Mouse (Mus musculus) CH12.LX (cell line): ENCODE results near the gene Ccdc141. TPM values are rescaled to one million over a fixed set of nuclear protein-coding genes. Genes with fewer than 3 reads are reported as not detected.

ENCODE experiments used
- DNase-seq: peaks from one replicate; pipeline ENCODE4 v3.0.0-alpha.2; 2013; ENCODE audit errors: extremely low read depth
- H3K27ac ChIP-seq: 2 replicates; pipeline ENCODE4 v1.5.1; 2012; ENCODE audit warnings: low read depth, mild to moderate bottlenecking, control low read depth, moderate library complexity; ENCODE audit not compliant: insufficient read depth
- H3K27me3 ChIP-seq: replicated peaks from 2 replicates; pipeline ENCODE3; 2012; ENCODE audit warnings: inconsistent platforms
- H3K36me3 ChIP-seq, 2 experiments: replicated peaks in 1 of 2; 2 replicates each; pipeline versions ENCODE3 to v1.6.1; 2012; ENCODE audit warnings: inconsistent platforms in 1 of 2, low read length in 1 of 2, mild to moderate bottlenecking in 1 of 2, mixed read lengths in 1 of 2, moderate library complexity in 1 of 2; ENCODE audit not compliant: control insufficient read depth in 1 of 2, insufficient read depth in 1 of 2
- H3K4me1 ChIP-seq, 2 experiments: 2 replicates each; pipeline ENCODE4 v1.6.1; 2012; ENCODE audit warnings: inconsistent platforms in 1 of 2, moderate library complexity in 1 of 2; ENCODE audit not compliant: insufficient read depth in 2 of 2, control insufficient read depth in 1 of 2
- H3K4me2 ChIP-seq: 2 replicates; pipeline ENCODE4 v1.6.1; 2012; ENCODE audit warnings: low read depth, mild to moderate bottlenecking, control low read depth; ENCODE audit not compliant: poor library complexity, insufficient read depth, severe bottlenecking
- H3K4me3 ChIP-seq, 3 experiments: fragments of 150-350 bp in 1 of 3; sonication (generic) in 1 of 3; replicated peaks in 1 of 3; 2 replicates each; pipeline versions ENCODE3 to v1.5.1; 2011 to 2012; ENCODE audit warnings: low read depth in 2 of 3, low read length in 2 of 3, mild to moderate bottlenecking in 2 of 3, moderate library complexity in 2 of 3, control low read depth in 1 of 3, improper control_type of control experiment in 1 of 3, inconsistent platforms in 1 of 3, mixed read lengths in 1 of 3; ENCODE audit not compliant: poor library complexity in 1 of 3
- H3K79me2 ChIP-seq: replicated peaks from 2 replicates; pipeline ENCODE4 v1.6.1; 2012; ENCODE audit warnings: mild to moderate bottlenecking, moderate library complexity; ENCODE audit not compliant: control insufficient read depth, poor library complexity, insufficient read depth, severe bottlenecking; ENCODE audit errors: extremely low read depth
- H3K9ac ChIP-seq: 2 replicates; pipeline ENCODE4 v1.6.1; 2012; ENCODE audit warnings: low read depth, mild to moderate bottlenecking, control low read depth, moderate library complexity; ENCODE audit not compliant: insufficient read depth
- H3K9me3 ChIP-seq: replicated peaks from 2 replicates; pipeline ENCODE3; 2012; ENCODE audit warnings: low read length, inconsistent platforms, mixed read lengths
- CHD1 ChIP-seq: IDR thresholded peaks from 2 replicates; pipeline ENCODE4 v1.6.1; 2012; ENCODE audit warnings: low read depth, low read length, improper control_type of control experiment, inconsistent platforms
- CHD2 ChIP-seq: IDR thresholded peaks from 2 replicates; pipeline ENCODE4 v1.6.1; 2011; ENCODE audit warnings: low read length, improper control_type of control experiment
- E2F4 ChIP-seq: IDR thresholded peaks from 2 replicates; pipeline ENCODE4 v1.6.1; 2011; ENCODE audit warnings: low read depth, low read length, improper control_type of control experiment; ENCODE audit not compliant: insufficient replicate concordance
- EP300 ChIP-seq: IDR thresholded peaks from 2 replicates; pipeline ENCODE4 v1.6.1; 2011; ENCODE audit warnings: low read length, improper control_type of control experiment
- GABPA ChIP-seq: IDR thresholded peaks from 2 replicates; pipeline ENCODE4 v1.6.1; 2012; ENCODE audit warnings: low read depth, low read length, improper control_type of control experiment, inconsistent platforms; ENCODE audit not compliant: insufficient replicate concordance
- JUND ChIP-seq: conservative IDR thresholded peaks from 2 replicates; pipeline ENCODE4 v1.6.1; 2011; ENCODE audit warnings: low read depth, low read length, improper control_type of control experiment
- MAFK ChIP-seq: IDR thresholded peaks from 2 replicates; pipeline ENCODE4 v1.6.1; 2011; ENCODE audit warnings: low read length, improper control_type of control experiment; ENCODE audit not compliant: insufficient replicate concordance
- MAZ ChIP-seq: IDR thresholded peaks from 2 replicates; pipeline ENCODE4 v1.6.1; 2012; ENCODE audit warnings: low read depth, mild to moderate bottlenecking, inconsistent platforms, low read length, improper control_type of control experiment, moderate library complexity
- MEF2A ChIP-seq: IDR thresholded peaks from 2 replicates; pipeline ENCODE4 v1.6.1; 2014; ENCODE audit warnings: low read depth, mild to moderate bottlenecking, inconsistent platforms, low read length, improper control_type of control experiment, borderline replicate concordance
- NELFE ChIP-seq: IDR thresholded peaks from 2 replicates; pipeline ENCODE4 v1.6.1; 2011; ENCODE audit warnings: low read depth, low read length, improper control_type of control experiment
- NRF1 ChIP-seq: IDR thresholded peaks from 2 replicates; pipeline ENCODE4 v1.6.1; 2014; ENCODE audit warnings: low read depth, mild to moderate bottlenecking, inconsistent platforms, low read length, improper control_type of control experiment, moderate library complexity
- PAX5 ChIP-seq: IDR thresholded peaks from 2 replicates; pipeline ENCODE4 v1.6.1; 2012; ENCODE audit warnings: low read length, inconsistent platforms, mixed read lengths
- SIN3A ChIP-seq: IDR thresholded peaks from 2 replicates; pipeline ENCODE4 v1.6.1; 2012; ENCODE audit warnings: low read length, improper control_type of control experiment, inconsistent platforms
- TBP ChIP-seq: conservative IDR thresholded peaks from 2 replicates; pipeline ENCODE4 v1.6.1; 2011; ENCODE audit warnings: low read depth, low read length, improper control_type of control experiment
- TCF12 ChIP-seq: IDR thresholded peaks from 2 replicates; pipeline ENCODE4 v1.6.1; 2014; ENCODE audit warnings: low read depth, mild to moderate bottlenecking, inconsistent platforms, low read length, improper control_type of control experiment
- UBTF ChIP-seq: IDR thresholded peaks from 2 replicates; pipeline ENCODE4 v1.6.1; 2012; ENCODE audit warnings: low read depth, mild to moderate bottlenecking, inconsistent platforms, low read length, improper control_type of control experiment, moderate library complexity
- USF1 ChIP-seq: IDR thresholded peaks from 2 replicates; pipeline ENCODE4 v1.6.1; 2014; ENCODE audit warnings: low read depth, mild to moderate bottlenecking, inconsistent platforms, low read length, improper control_type of control experiment
- USF2 ChIP-seq: conservative IDR thresholded peaks from 2 replicates; pipeline ENCODE4 v1.6.1; 2011; ENCODE audit warnings: low read depth, low read length, improper control_type of control experiment
- ZNF384 ChIP-seq: IDR thresholded peaks from 2 replicates; pipeline ENCODE4 v1.6.1; 2012; ENCODE audit warnings: low read depth, low read length, improper control_type of control experiment, inconsistent platforms
- dilution Hi-C: fragments of 300-500 bp; cut with MboI; formaldehyde crosslinking; loops from 2 replicates; pipeline ENCODE4 v1.14.3; 2020; ENCODE audit warnings: low sequenced_read_pairs; ENCODE audit not compliant: extremely low pct_unique_long_range_greater_than_20kb, extremely low pct_ligation_motif_present
- in situ Hi-C: fragments of 300-500 bp; cut with MboI; formaldehyde crosslinking; loops from 3 replicates; pipeline ENCODE4 v1.14.3; 2019; ENCODE audit warnings: low sequenced_read_pairs, low pct_ligation_motif_present, low pct_unique_long_range_greater_than_20kb, mixed read lengths
- polyA plus RNA-seq: library from polyadenylated mRNA; unstranded; fragments of >175 nt; gene quantifications from 2 replicates; pipeline ENCODE4 v1.2.1, GENCODE M21; 2012; ENCODE audit warnings: low read depth; ENCODE audit not compliant: insufficient read length
- total RNA-seq, 2 experiments: library from RNA; depleted of rRNA; stranded (reverse); fragments of 300-350 nt in 1 of 2; fragments of >200 nt in 1 of 2; gene quantifications; 2 replicates each; pipeline ENCODE4 v1.2.3; 2012 to 2014

Gene Ccdc141
- total and polyA plus RNA-seq, 3 experiments: not detected

- dilution Hi-C loops (no loop called here), in situ Hi-C loops (no loop called here)
- Histone ChIP-seq H3K9ac (no peak overlapping the region), H3K27ac (no peak overlapping the region), H3K79me2 (no peaks in the 10 kb centered on the region), H3K36me3 (no peaks in the 10 kb centered on the region), H3K27me3 (no peaks in the 10 kb centered on the region), H3K4me3 (no peak overlapping the region), H3K4me2 (no peak overlapping the region), H3K4me1 (no peaks in the 10 kb centered on the region), H3K9me3 (peaks cover 58% of the 10 kb centered on the region)
- no peak for DNase-seq
- no peak for TF ChIP-seq CHD1
- TF ChIP-seq NRF1: no peak
- TF ChIP-seq EP300: no peak
- TF ChIP-seq SIN3A: no peak
- no peak for TF ChIP-seq USF1
- no peak for TF ChIP-seq USF2
- TF ChIP-seq JUND: no peak
These were observed 23.5 kb downstream of the Ccdc141 start for GRCm38 (mm10) chr2:77146968-77147367.

DNA sequence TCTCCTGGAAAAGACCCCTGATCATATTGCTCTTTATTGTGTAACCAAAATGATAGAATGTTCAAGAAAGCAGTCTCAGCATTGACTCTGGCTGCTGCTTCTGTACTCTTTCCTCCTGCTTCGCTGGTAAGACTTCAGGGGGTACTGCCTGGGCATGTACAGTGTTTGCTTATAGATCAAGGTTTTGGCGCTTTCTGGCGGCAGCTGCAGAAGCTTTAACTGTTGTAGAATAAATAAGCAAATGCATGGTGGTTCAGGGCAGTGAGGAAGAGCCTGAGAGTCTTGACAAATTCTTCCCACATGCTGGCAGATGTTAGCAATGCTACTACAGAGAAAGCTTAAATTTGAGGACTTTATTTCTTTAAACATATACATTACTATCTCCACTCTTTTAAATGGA lies 24.1 kb downstream of the Ccdc141 start:
- no peak for DNase-seq
- Histone ChIP-seq H3K27me3 (no peaks in the 10 kb centered on the region), H3K9ac (no peak overlapping the region), H3K4me2 (no peak overlapping the region), H3K4me3 (no peak overlapping the region), H3K27ac (no peak overlapping the region), H3K79me2 (no peaks in the 10 kb centered on the region), H3K4me1 (no peaks in the 10 kb centered on the region), H3K9me3 (peaks cover 56% of the 10 kb centered on the region), H3K36me3 (no peaks in the 10 kb centered on the region)
- no peak for TF ChIP-seq TBP
- TF ChIP-seq ZNF384: no peak
- TF ChIP-seq CHD2: no peak
- no peak for TF ChIP-seq JUND
- no peak for TF ChIP-seq NELFE
- TF ChIP-seq CHD1: no peak
- no peak for TF ChIP-seq PAX5
- no peak for TF ChIP-seq MAFK
- dilution Hi-C loops: no loop called here
- in situ Hi-C loops: no loop called here

DNA sequence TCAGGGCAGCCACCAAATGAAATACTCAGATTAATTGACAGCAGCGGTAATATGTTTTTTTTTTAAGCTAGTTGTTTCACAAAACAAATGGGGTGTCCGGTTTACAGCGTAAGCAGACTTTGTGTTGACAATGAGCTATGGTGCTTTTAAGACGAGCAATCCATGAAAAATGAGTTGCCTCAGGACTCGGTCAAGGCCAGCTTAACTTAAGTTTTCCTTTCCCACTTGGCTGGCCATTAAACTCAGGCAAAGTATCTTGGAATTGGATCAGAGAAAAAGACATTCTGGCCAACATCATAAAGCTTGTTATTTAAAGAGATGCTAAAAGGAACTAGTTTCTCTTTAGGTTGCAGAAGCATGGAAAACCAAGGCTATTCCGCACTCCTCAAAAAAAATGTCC lies 26.9 kb downstream of the Ccdc141 start:
- H3K36me3 ChIP-seq: no peaks in the 10 kb centered on the region
- DNase-seq: no peak
- no peaks in the 10 kb centered on the region for H3K27me3 ChIP-seq
- in situ Hi-C loops (no loop called here), dilution Hi-C loops (no loop called here)
- H3K9me3 ChIP-seq: peaks cover 50% of the 10 kb centered on the region
- no peaks in the 10 kb centered on the region for H3K4me1 ChIP-seq
- H3K4me2 ChIP-seq: no peak overlapping the region
- H3K79me2 ChIP-seq: no peaks in the 10 kb centered on the region
- H3K4me3 ChIP-seq: no peak overlapping the region
- TF ChIP-seq TCF12 (no peak), E2F4 (no peak), MEF2A (no peak), GABPA (no peak), MAZ (no peak), TBP (no peak), ZNF384 (no peak), USF2 (no peak), NRF1 (no peak), UBTF (no peak)
- H3K27ac ChIP-seq: no peak overlapping the region
- no peak overlapping the region for H3K9ac ChIP-seq
